Mouse (Mus musculus): ENCODE measurements around the gene Smarce1. TPM values are rescaled to one million over a fixed set of nuclear protein-coding genes. Genes with fewer than 3 reads are reported as not detected.

Gene Smarce1
- polyA plus RNA-seq, 1 experiment from 2014 or later: 322 TPM

DNA sequence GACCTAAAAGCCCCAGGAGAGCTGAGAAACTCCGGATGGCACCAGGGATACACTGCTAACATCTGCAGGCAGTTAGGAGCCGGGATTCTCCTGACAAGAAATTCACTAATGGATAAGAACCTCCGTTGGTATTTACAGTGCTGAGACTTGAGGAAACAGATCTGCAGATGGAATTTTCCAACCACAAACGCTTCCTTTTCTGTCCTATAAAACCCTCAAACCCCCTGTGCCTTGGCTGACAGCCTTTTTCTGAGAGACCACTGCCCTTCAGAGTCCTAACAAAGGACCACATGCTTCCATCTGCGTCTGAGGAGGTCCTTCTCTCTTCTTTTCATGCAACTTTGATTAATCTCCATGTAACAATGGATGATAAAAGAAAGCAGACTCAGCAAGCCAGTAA, 69.2 kb downstream of the Smarce1 start:
- no peak overlapping the region for H3K4me2 ChIP-seq
- no peaks in the 10 kb centered on the region for H3K36me3 ChIP-seq (replicated peaks)
- no peak overlapping the region for H3K27ac ChIP-seq
- no peaks in the 10 kb centered on the region for H3K9me3 ChIP-seq
- H3K9ac ChIP-seq: no peak overlapping the region
- no peaks in the 10 kb centered on the region for H3K27me3 ChIP-seq (replicated peaks)
- no peaks in the 10 kb centered on the region for H3K4me1 ChIP-seq
- no peak for ATAC-seq (replicated peaks)
- H3K4me3 ChIP-seq: no peak overlapping the region
- WGBS: 64% methylated on average over 5 of the region's 5 CpGs

DNA sequence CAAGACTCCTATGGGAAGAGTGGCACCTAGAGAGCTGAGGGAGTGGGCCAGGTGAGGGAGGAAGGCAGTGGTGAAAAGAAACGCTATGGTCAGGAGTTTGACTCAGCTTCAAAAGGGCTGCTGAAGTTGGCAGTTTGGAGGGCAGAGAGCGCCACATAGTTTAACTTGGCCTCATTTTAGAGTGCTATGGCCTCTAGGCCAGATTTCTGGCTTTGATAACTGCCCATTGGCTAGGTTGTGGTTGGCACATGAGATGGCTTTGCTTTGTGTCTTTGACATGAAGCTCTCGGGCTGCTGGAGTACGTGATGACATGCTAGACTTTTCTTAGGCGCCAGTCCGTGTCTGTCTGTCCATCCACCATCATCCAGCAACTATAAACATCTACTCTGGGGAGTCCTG, 70.6 kb downstream of the Smarce1 start:
- Histone ChIP-seq H3K36me3 (replicated peaks) (no peaks in the 10 kb centered on the region), H3K4me1 (no peaks in the 10 kb centered on the region), H3K9ac (no peak overlapping the region), H3K9me3 (no peaks in the 10 kb centered on the region), H3K27ac (no peak overlapping the region), H3K4me2 (no peak overlapping the region), H3K4me3 (no peak overlapping the region), H3K27me3 (replicated peaks) (no peaks in the 10 kb centered on the region)
- ATAC-seq (replicated peaks): no peak
- WGBS: 88% methylated on average over 6 of the region's 6 CpGs

Other genes starting within 250 kb of the Smarce1 start
- gene Gjd3, start 248.0 kb downstream of the Smarce1 start, polyA plus RNA-seq (2015; fragmentation: Nextera tagmentation; extraction: Ambion mirVana): 1.4 and 2.4 TPM in 2 replicates
- 31.8 and 33.9 TPM in 2 replicates for gene Top2a, start 206.8 kb downstream of the Smarce1 start, polyA plus RNA-seq (2015; fragmentation: Nextera tagmentation; extraction: Ambion mirVana)
- gene Igfbp4, start 189.8 kb downstream of the Smarce1 start, polyA plus RNA-seq (2015; fragmentation: Nextera tagmentation; extraction: Ambion mirVana): 136 and 154 TPM in 2 replicates
- gene Tns4, start 141.7 kb downstream of the Smarce1 start, polyA plus RNA-seq (2015; fragmentation: Nextera tagmentation; extraction: Ambion mirVana): 0.09 TPM in 1 of 2 replicates, not detected in the other
- gene Ccr7, start 75.9 kb downstream of the Smarce1 start, polyA plus RNA-seq (2015; fragmentation: Nextera tagmentation; extraction: Ambion mirVana): 0.09 TPM in 1 of 2 replicates, not detected in the other
- gene Krt222, start 13.1 kb upstream of the Smarce1 start, polyA plus RNA-seq (2015; fragmentation: Nextera tagmentation; extraction: Ambion mirVana): 6.8 and 8.1 TPM in 2 replicates
- gene Krt24, start 54.2 kb upstream of the Smarce1 start, polyA plus RNA-seq (2015; fragmentation: Nextera tagmentation; extraction: Ambion mirVana): not detected in 2 replicates
- 0.11 and 0.22 TPM in 2 replicates for gene Krt25, start 91.9 kb upstream of the Smarce1 start, polyA plus RNA-seq (2015; fragmentation: Nextera tagmentation; extraction: Ambion mirVana)
- gene Krt26, start 106.9 kb upstream of the Smarce1 start, polyA plus RNA-seq (2015; fragmentation: Nextera tagmentation; extraction: Ambion mirVana): 0.14 and 0.22 TPM in 2 replicates
- 0.10 and 0.21 TPM in 2 replicates for gene Krt27, start 120.1 kb upstream of the Smarce1 start, polyA plus RNA-seq (2015; fragmentation: Nextera tagmentation; extraction: Ambion mirVana)
- gene Krt28, start 143.9 kb upstream of the Smarce1 start, polyA plus RNA-seq (2015; fragmentation: Nextera tagmentation; extraction: Ambion mirVana): 0.21 and 0.45 TPM in 2 replicates
- gene Krt10, start 158.3 kb upstream of the Smarce1 start, polyA plus RNA-seq (2015; fragmentation: Nextera tagmentation; extraction: Ambion mirVana): 24.4 and 25.0 TPM in 2 replicates
- gene Krt12, start 191.2 kb upstream of the Smarce1 start, polyA plus RNA-seq (2015; fragmentation: Nextera tagmentation; extraction: Ambion mirVana): 0.14 and 0.23 TPM in 2 replicates
- gene Krt20, start 207.1 kb upstream of the Smarce1 start, polyA plus RNA-seq (2015; fragmentation: Nextera tagmentation; extraction: Ambion mirVana): 0.19 and 0.20 TPM in 2 replicates

Data from midbrain, embryonic 15.5 days (tissue).